Mouse (Mus musculus) adipose tissue, adult 10 weeks (tissue): Measurements from ENCODE around the gene Olfr849. TPM values are rescaled to one million over a fixed set of nuclear protein-coding genes. Genes with fewer than 3 reads are reported as not detected.

Source experiments
- polyA plus RNA-seq: library from polyadenylated mRNA; stranded (reverse); fragments of 350-450 nt; fragmentation: Illumina TruSeq; extraction: RNeasy Lipid Tissue Mini Kit (QIAGEN cat#74804); gene quantifications from one replicate; pipeline ENCODE4 v1.2.3, GENCODE M21; 2014; ENCODE audit warnings: low read depth, low replicate concordance

The Olfr849 gene
- polyA plus RNA-seq = not detected

GRCm38 (mm10) chr9:19439966-19440365, at the start of gene Olfr849:
TSS of gene Olfr849 (plus strand) at chr9:19440266.

GRCm38 (mm10) chr9:19478148-19478547, 38.1 kb downstream of the Olfr849 start, which contains the start of gene Olfr850:
TSS of gene Olfr850 (minus strand) at chr9:19478248.

GRCm38 (mm10) chr9:19492995-19493394, 52.9 kb downstream of the Olfr849 start, which contains the start of gene Olfr851:
TSS of gene Olfr851 (plus strand) at chr9:19493295.

Other genes with a start within 250 kb of the Olfr849 start
- not detected for gene Olfr843, start 188.3 kb upstream of the Olfr849 start, polyA plus RNA-seq
- not detected for gene Olfr844, start 123.9 kb upstream of the Olfr849 start, polyA plus RNA-seq
- not detected for gene Olfr845, start 103.8 kb upstream of the Olfr849 start, polyA plus RNA-seq
- not detected for gene Olfr846, start 76.3 kb upstream of the Olfr849 start, polyA plus RNA-seq
- gene Olfr847, start 61.6 kb upstream of the Olfr849 start, polyA plus RNA-seq = not detected
- not detected for gene Olfr850, start 38.0 kb downstream of the Olfr849 start, polyA plus RNA-seq
- not detected for gene Olfr851, start 53.0 kb downstream of the Olfr849 start, polyA plus RNA-seq
- gene Olfr853, start 100.8 kb downstream of the Olfr849 start, polyA plus RNA-seq = not detected
- gene Olfr854, start 127.1 kb downstream of the Olfr849 start, polyA plus RNA-seq = not detected
- not detected for gene Olfr855, start 142.4 kb downstream of the Olfr849 start, polyA plus RNA-seq
- 15.2 TPM for gene Zfp317, start 181.8 kb downstream of the Olfr849 start, polyA plus RNA-seq